Mouse (Mus musculus) ES-Bruce4 (cell line): ENCODE data around the gene Phldb3. TPM values are rescaled to one million over a fixed set of nuclear protein-coding genes. Genes with fewer than 3 reads are reported as not detected.

ENCODE experiments used
- H3K27ac ChIP-seq: 2 replicates; pipeline ENCODE4 v1.5.1; 2012; ENCODE audit warnings: low read length, inconsistent platforms; ENCODE audit not compliant: insufficient read depth
- H3K27me3 ChIP-seq: 2 replicates; pipeline ENCODE4 v1.6.1; 2012; ENCODE audit warnings: mild to moderate bottlenecking, low read length, inconsistent platforms; ENCODE audit not compliant: control insufficient read depth, poor library complexity, insufficient read depth, severe bottlenecking
- H3K36me3 ChIP-seq: 2 replicates; pipeline ENCODE4 v1.6.1; 2012; ENCODE audit warnings: inconsistent platforms, mild to moderate bottlenecking, low read length, moderate library complexity; ENCODE audit not compliant: control insufficient read depth, poor library complexity, insufficient read depth, severe bottlenecking
- H3K4me1 ChIP-seq: one replicate; pipeline ENCODE4 v1.8.1; 2011; ENCODE audit warnings: low read length; ENCODE audit not compliant: control insufficient read depth, insufficient read depth
- H3K4me3 ChIP-seq: 2 replicates; pipeline ENCODE4 v1.5.1; 2011; ENCODE audit warnings: low read depth, mild to moderate bottlenecking, low read length
- H3K9ac ChIP-seq: 2 replicates; pipeline ENCODE4 v1.6.1; 2012; ENCODE audit warnings: low read depth, mild to moderate bottlenecking, inconsistent platforms; ENCODE audit not compliant: poor library complexity, severe bottlenecking
- H3K9me3 ChIP-seq: replicated peaks from 2 replicates; pipeline ENCODE4 v1.6.1; 2012; ENCODE audit warnings: mild to moderate bottlenecking, low read length, inconsistent platforms; ENCODE audit not compliant: control insufficient read depth, poor library complexity, insufficient read depth, severe bottlenecking
- CTCF ChIP-seq: IDR thresholded peaks from one replicate; pipeline ENCODE4 v1.8.1; 2011; ENCODE audit warnings: low read depth, low read length
- EP300 ChIP-seq: IDR thresholded peaks from 2 replicates; pipeline ENCODE4 v1.6.1; 2011; ENCODE audit warnings: low read depth, low read length; ENCODE audit not compliant: insufficient read depth
- POLR2A ChIP-seq: IDR thresholded peaks from one replicate; pipeline ENCODE4 v1.8.1; 2011; ENCODE audit warnings: low read length; ENCODE audit not compliant: insufficient read depth
- polyA plus RNA-seq: library from polyadenylated mRNA; stranded (reverse); fragments of >200 nt; gene quantifications from 2 replicates; pipeline ENCODE4 v1.2.4, GENCODE M21; 2011; ENCODE audit warnings: low read depth; ENCODE audit not compliant: missing spikeins, insufficient read depth, insufficient read length

Phldb3 gene
- polyA plus RNA-seq, 1 experiment = 7.1 TPM

- H3K27ac ChIP-seq = peak overlapping the region; percentile 11
- no peak overlapping the region for H3K4me3 ChIP-seq
- no peak overlapping the region for H3K9ac ChIP-seq
- peaks cover 4% of the 10 kb centered on the region for H3K4me1 ChIP-seq
- TF ChIP-seq CTCF (peak; percentile 75), EP300 (no peak)
- no peaks in the 10 kb centered on the region for H3K9me3 ChIP-seq
- no peaks in the 10 kb centered on the region; the same call in 1 of the 2 replicates for H3K27me3 ChIP-seq
- H3K36me3 ChIP-seq = no peaks in the 10 kb centered on the region
Observed at GRCm38 (mm10) chr7:24599211-24600067, 11.1 kb upstream of the Phldb3 start.

- TF ChIP-seq CTCF (peak; percentile 100), POLR2A (no peak)
- no peaks in the 10 kb centered on the region for H3K27me3 ChIP-seq
- no peak overlapping the region for H3K27ac ChIP-seq
- no peak overlapping the region for H3K4me3 ChIP-seq
- H3K9me3 ChIP-seq = no peaks in the 10 kb centered on the region
- no peak overlapping the region for H3K9ac ChIP-seq
- H3K36me3 ChIP-seq = no peaks in the 10 kb centered on the region
- peaks cover 2% of the 10 kb centered on the region for H3K4me1 ChIP-seq
Observed at GRCm38 (mm10) chr7:24600941-24601597, 9.5 kb upstream of the Phldb3 start.

- Histone ChIP-seq H3K9ac (no peak overlapping the region), H3K27me3 (no peaks in the 10 kb centered on the region), H3K4me3 (no peak overlapping the region), H3K27ac (no peak overlapping the region), H3K4me1 (peaks cover 2% of the 10 kb centered on the region), H3K9me3 (no peaks in the 10 kb centered on the region), H3K36me3 (no peaks in the 10 kb centered on the region)
- no peak for TF ChIP-seq EP300
- TF ChIP-seq POLR2A = no peak
- TF ChIP-seq CTCF = no peak
Observed at GRCm38 (mm10) chr7:24605561-24605960, 5.0 kb upstream of the Phldb3 start.

- Histone ChIP-seq H3K27ac (no peak overlapping the region), H3K36me3 (no peaks in the 10 kb centered on the region), H3K9me3 (no peaks in the 10 kb centered on the region), H3K27me3 (no peaks in the 10 kb centered on the region), H3K9ac (no peak overlapping the region), H3K4me3 (no peak overlapping the region), H3K4me1 (peaks cover 2% of the 10 kb centered on the region)
- no peak for TF ChIP-seq CTCF
- TF ChIP-seq POLR2A = no peak
- no peak for TF ChIP-seq EP300
Observed at GRCm38 (mm10) chr7:24606046-24606445, 4.5 kb upstream of the Phldb3 start.

- Histone ChIP-seq H3K4me1 (peaks cover 2% of the 10 kb centered on the region), H3K36me3 (no peaks in the 10 kb centered on the region), H3K4me3 (no peak overlapping the region), H3K27me3 (no peaks in the 10 kb centered on the region), H3K27ac (no peak overlapping the region), H3K9ac (no peak overlapping the region), H3K9me3 (no peaks in the 10 kb centered on the region)
- no peak for TF ChIP-seq EP300
- TF ChIP-seq POLR2A = no peak
- no peak for TF ChIP-seq CTCF
Observed at GRCm38 (mm10) chr7:24608017-24608416, 2.5 kb upstream of the Phldb3 start.

- TF ChIP-seq EP300 = no peak
- no peak for TF ChIP-seq CTCF
- TF ChIP-seq POLR2A = no peak
- peaks cover 2% of the 10 kb centered on the region for H3K4me1 ChIP-seq
- H3K9ac ChIP-seq = no peak overlapping the region
- H3K27ac ChIP-seq = no peak overlapping the region
- H3K9me3 ChIP-seq = no peaks in the 10 kb centered on the region
- no peaks in the 10 kb centered on the region for H3K36me3 ChIP-seq
- H3K27me3 ChIP-seq = no peaks in the 10 kb centered on the region
- no peak overlapping the region for H3K4me3 ChIP-seq
Observed at GRCm38 (mm10) chr7:24608561-24608960, 2.0 kb upstream of the Phldb3 start.
